Mouse (Mus musculus) MEL (cell line): ENCODE measurements around the gene Pank1. TPM values are rescaled to one million over a fixed set of nuclear protein-coding genes. Genes with fewer than 3 reads are reported as not detected.

ENCODE experiments used
- DNase-seq: peaks from one replicate; pipeline ENCODE4 v3.0.0; 2011; ENCODE audit warnings: low read depth, low spot score
- H3K27ac ChIP-seq: 2 replicates; pipeline ENCODE4 v1.5.1; 2012; ENCODE audit warnings: low read depth, mild to moderate bottlenecking, control low read depth, low read length, moderate library complexity; ENCODE audit not compliant: control insufficient read depth
- H3K27me3 ChIP-seq, 2 experiments: fragments of 150-350 bp in 1 of 2; sonication (generic) in 1 of 2; 2 replicates each; pipeline ENCODE4 v1.6.1; 2012; ENCODE audit warnings: low read length in 2 of 2, mild to moderate bottlenecking in 2 of 2, improper control_type of control experiment in 1 of 2, moderate library complexity in 1 of 2; ENCODE audit not compliant: insufficient read depth in 2 of 2, control insufficient read depth in 1 of 2
- H3K36me3 ChIP-seq, 2 experiments: 2 replicates each; pipeline ENCODE4 v1.6.1; 2012 to 2014; ENCODE audit warnings: low read length in 2 of 2, improper control_type of control experiment in 1 of 2, inconsistent platforms in 1 of 2, mild to moderate bottlenecking in 1 of 2; ENCODE audit not compliant: insufficient read depth in 2 of 2, control insufficient read depth in 1 of 2
- H3K4me1 ChIP-seq, 2 experiments: fragments of 150-350 bp in 1 of 2; sonication (generic) in 1 of 2; 2 replicates each; pipeline ENCODE4 v1.6.1; 2012; ENCODE audit warnings: low read length in 2 of 2, improper control_type of control experiment in 1 of 2, mild to moderate bottlenecking in 1 of 2; ENCODE audit not compliant: insufficient read depth in 2 of 2, control insufficient read depth in 1 of 2
- H3K4me3 ChIP-seq, 2 experiments: fragments of 150-350 bp in 1 of 2; sonication (generic) in 1 of 2; 2 replicates each; pipeline ENCODE4 v1.5.1; 2012; ENCODE audit warnings: low read depth in 2 of 2, low read length in 2 of 2, mild to moderate bottlenecking in 2 of 2, moderate library complexity in 2 of 2, control low read depth in 1 of 2, improper control_type of control experiment in 1 of 2; ENCODE audit not compliant: control insufficient read depth in 1 of 2, insufficient read depth in 1 of 2
- H3K79me2 ChIP-seq: 2 replicates; pipeline ENCODE4 v1.6.1; 2012; ENCODE audit warnings: mild to moderate bottlenecking, low read length, moderate library complexity; ENCODE audit not compliant: control insufficient read depth, poor library complexity, insufficient read depth
- H3K9ac ChIP-seq: 2 replicates; pipeline ENCODE4 v1.6.1; 2012; ENCODE audit warnings: low read depth, mild to moderate bottlenecking, control low read depth, low read length, moderate library complexity; ENCODE audit not compliant: control insufficient read depth, poor library complexity, severe bottlenecking
- H3K9me3 ChIP-seq: fragments of 150-350 bp; sonication (generic); replicated peaks from 2 replicates; pipeline ENCODE4 v1.6.1; 2012; ENCODE audit warnings: mild to moderate bottlenecking, low read length, improper control_type of control experiment, moderate library complexity; ENCODE audit not compliant: insufficient read depth
- CHD1 ChIP-seq: IDR thresholded peaks from 2 replicates; pipeline ENCODE4 v1.6.1; 2012; ENCODE audit warnings: low read depth, mild to moderate bottlenecking, inconsistent platforms, low read length, improper control_type of control experiment
- E2F4 ChIP-seq: IDR thresholded peaks from 2 replicates; pipeline ENCODE4 v1.6.1; 2011; ENCODE audit warnings: low read depth, low read length, improper control_type of control experiment, borderline replicate concordance
- ELF1 ChIP-seq: IDR thresholded peaks from 2 replicates; pipeline ENCODE4 v1.6.1; 2014; ENCODE audit warnings: low read depth, mild to moderate bottlenecking, inconsistent platforms, low read length, improper control_type of control experiment, moderate library complexity
- ETS1 ChIP-seq: IDR thresholded peaks from 2 replicates; pipeline ENCODE4 v1.6.1; 2012; ENCODE audit warnings: low read depth, mild to moderate bottlenecking, inconsistent platforms, low read length, improper control_type of control experiment, moderate library complexity
- JUND ChIP-seq: IDR thresholded peaks from 2 replicates; pipeline ENCODE4 v1.6.1; 2011; ENCODE audit warnings: low read depth, mild to moderate bottlenecking, improper control_type of control experiment, low read length
- KAT2A ChIP-seq: conservative IDR thresholded peaks from 2 replicates; pipeline ENCODE4 v1.6.1; 2012; ENCODE audit warnings: low read depth, low read length, improper control_type of control experiment, inconsistent platforms
- MAZ ChIP-seq: IDR thresholded peaks from 2 replicates; pipeline ENCODE4 v1.6.1; 2012; ENCODE audit warnings: low read depth, mild to moderate bottlenecking, inconsistent platforms, low read length, improper control_type of control experiment
- MYB ChIP-seq: IDR thresholded peaks from 2 replicates; pipeline ENCODE4 v1.6.1; 2011; ENCODE audit warnings: mild to moderate bottlenecking, low read depth, low read length, improper control_type of control experiment
- NRF1 ChIP-seq: IDR thresholded peaks from 2 replicates; pipeline ENCODE4 v1.6.1; 2014; ENCODE audit warnings: low read depth, mild to moderate bottlenecking, inconsistent platforms, low read length, improper control_type of control experiment, moderate library complexity; ENCODE audit not compliant: poor library complexity, insufficient read depth, severe bottlenecking
- RAD21 ChIP-seq: IDR thresholded peaks from 2 replicates; pipeline ENCODE4 v1.6.1; 2011; ENCODE audit warnings: mild to moderate bottlenecking, low read depth, low read length, improper control_type of control experiment
- RCOR1 ChIP-seq: IDR thresholded peaks from 2 replicates; pipeline ENCODE4 v1.6.1; 2012; ENCODE audit warnings: low read depth, mild to moderate bottlenecking, inconsistent platforms, low read length, improper control_type of control experiment
- SMC3 ChIP-seq: IDR thresholded peaks from 2 replicates; pipeline ENCODE4 v1.6.1; 2011; ENCODE audit warnings: low read depth, low read length, improper control_type of control experiment
- TAL1 ChIP-seq: IDR thresholded peaks from 2 replicates; pipeline ENCODE4 v1.6.1; 2012; ENCODE audit warnings: mild to moderate bottlenecking, inconsistent platforms, low read length, moderate library complexity, mixed read lengths
- ZC3H11A ChIP-seq: IDR thresholded peaks from 2 replicates; pipeline ENCODE4 v1.6.1; 2012; ENCODE audit warnings: low read depth, mild to moderate bottlenecking, inconsistent platforms, low read length, improper control_type of control experiment
- ZNF384 ChIP-seq: IDR thresholded peaks from 2 replicates; pipeline ENCODE4 v1.6.1; 2012; ENCODE audit warnings: low read depth, mild to moderate bottlenecking, inconsistent platforms, low read length, improper control_type of control experiment
- polyA plus RNA-seq, 2 experiments: library from polyadenylated mRNA; stranded (reverse) in 1 of 2; unstranded in 1 of 2; fragments of >175 nt in 1 of 2; fragments of >200 nt in 1 of 2; gene quantifications; 2 replicates each; pipeline versions ENCODE4 v1.2.1 to v1.2.4; 2012; ENCODE audit warnings: low replicate concordance in 2 of 2, low read depth in 1 of 2; ENCODE audit not compliant: insufficient read length in 2 of 2, insufficient read depth in 1 of 2, missing spikeins in 1 of 2
- total RNA-seq: library from RNA; depleted of rRNA; stranded (reverse); fragments of 300-350 nt; gene quantifications from 2 replicates; pipeline ENCODE4 v1.2.3, GENCODE M21; 2012

Gene Pank1
- total and polyA plus RNA-seq, 3 experiments = 7.2 to 7.6 TPM; not detected in 1

GRCm38 (mm10) chr19:34827916-34828635 lies 51.2 kb downstream of the Pank1 start:
- no peak for TF ChIP-seq MYB
- TF ChIP-seq RAD21 = no peak
- no peak for TF ChIP-seq JUND
- no peak for TF ChIP-seq ETS1
- TF ChIP-seq RCOR1 = no peak
- no peak for TF ChIP-seq NRF1
- no peak for TF ChIP-seq SMC3
- TF ChIP-seq MAZ = no peak
- TF ChIP-seq KAT2A = no peak
- TF ChIP-seq E2F4 = no peak
- no peak for TF ChIP-seq ZNF384
- TF ChIP-seq TAL1 = no peak
- no peak for TF ChIP-seq ZC3H11A
- no peak for TF ChIP-seq ELF1
- TF ChIP-seq, all 39 proteins: peak for 0
- Histone ChIP-seq H3K9ac (no peak overlapping the region), H3K4me3 (no peak overlapping the region), H3K9me3 (no peaks in the 10 kb centered on the region), H3K27ac (no peak overlapping the region), H3K4me1 (peaks cover 0 to 5% of the 10 kb centered on the region in 2 experiments; a peak in 2 of 4 replicates), H3K27me3 (no peaks in the 10 kb centered on the region), H3K36me3 (peaks cover 1 to 8% of the 10 kb centered on the region in 2 experiments), H3K79me2 (no peaks in the 10 kb centered on the region; the same call in 1 of the 2 replicates)
- DNase-seq = no peak

DNA sequence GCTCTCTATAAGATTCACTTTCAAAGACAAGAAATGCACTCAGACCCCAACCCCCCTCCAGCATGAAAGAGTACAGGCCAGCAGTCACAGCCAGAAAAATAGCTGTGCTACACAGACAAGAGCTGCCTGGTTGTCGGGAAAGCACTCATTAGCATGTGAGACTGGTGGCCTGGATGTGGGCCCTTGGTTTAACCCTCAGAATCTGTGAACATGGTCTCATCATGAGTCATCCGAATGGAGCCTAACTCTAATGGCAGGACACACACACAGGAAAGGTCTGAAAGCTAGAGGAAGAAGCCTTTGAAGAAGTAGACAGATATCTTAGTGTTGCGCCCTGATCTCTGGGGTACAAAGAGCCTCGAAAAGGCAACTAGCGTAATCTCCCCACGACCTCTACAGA lies 51.8 kb downstream of the Pank1 start:
- Histone ChIP-seq H3K4me1 (peaks cover 0 to 5% of the 10 kb centered on the region in 2 experiments; a peak in 2 of 4 replicates), H3K9ac (no peak overlapping the region)
- TF ChIP-seq ZC3H11A (no peak), CHD1 (no peak)
- TF ChIP-seq, all 39 proteins: peak for 0
- Histone ChIP-seq H3K27ac (no peak overlapping the region), H3K36me3 (peaks cover 1 to 8% of the 10 kb centered on the region in 2 experiments), H3K27me3 (no peaks in the 10 kb centered on the region), H3K79me2 (no peaks in the 10 kb centered on the region; the same call in 1 of the 2 replicates), H3K4me3 (no peak overlapping the region), H3K9me3 (no peaks in the 10 kb centered on the region)
- no peak for DNase-seq
